Mouse (Mus musculus): ENCODE measurements around the gene Nxph1. TPM values are rescaled to one million over a fixed set of nuclear protein-coding genes. Genes with fewer than 3 reads are reported as not detected.

Gene Nxph1
- polyA plus RNA-seq, 1 experiment from 2014 or later, result not detected

GRCm38 (mm10) chr6:8951884-8952590 is 3.8 kb downstream of the Nxph1 start:
- TF ChIP-seq CTCF (IDR thresholded peaks at IDR 0.05; ENCODE audit: low read depth), result no peak

GRCm38 (mm10) chr6:8955817-8956529 is 7.7 kb downstream of the Nxph1 start:
- 2% methylated on average over 35 of the region's 35 CpGs for WGBS
- no peak for DNase-seq
- ATAC-seq (ENCODE audit: insufficient read depth), result no peak
- TF ChIP-seq CTCF (IDR thresholded peaks at IDR 0.05; ENCODE audit: low read depth), result no peak
- Histone ChIP-seq H3K4me2 (no peak overlapping the region), H3K4me1 (ENCODE audit: insufficient read depth) (no peaks in the 10 kb centered on the region), H3K9ac (no peak overlapping the region), H3K36me3 (ENCODE audit: insufficient read depth) (no peaks in the 10 kb centered on the region), H3K4me3 (ENCODE audit: low read depth, low read length) (no peak overlapping the region), H3K27me3 (ENCODE audit: insufficient read depth, low read length) (peaks cover 72% of the 10 kb centered on the region), H3K9me3 (ENCODE audit: low read depth, low read length) (no peaks in the 10 kb centered on the region), H3K27ac (ENCODE audit: low read depth) (no peak overlapping the region)

More at GRCm38 (mm10) chr6:8951884-8952590, 3.8 kb downstream of the Nxph1 start:
- H3K4me3 ChIP-seq (ENCODE audit: low read depth, low read length), result no peak overlapping the region
- no peak overlapping the region for H3K27ac ChIP-seq (ENCODE audit: low read depth)
- WGBS, result 25% methylated on average over 15 of the region's 15 CpGs
- no peaks in the 10 kb centered on the region for H3K9me3 ChIP-seq (ENCODE audit: low read depth, low read length)
- DNase-seq (no peak), ATAC-seq (ENCODE audit: insufficient read depth) (no peak)
- no peak overlapping the region for H3K4me2 ChIP-seq
- no peak overlapping the region for H3K9ac ChIP-seq
- no peaks in the 10 kb centered on the region for H3K4me1 ChIP-seq (ENCODE audit: insufficient read depth)
- H3K27me3 ChIP-seq (ENCODE audit: insufficient read depth, low read length), result peaks cover 90% of the 10 kb centered on the region
- no peaks in the 10 kb centered on the region for H3K36me3 ChIP-seq (ENCODE audit: insufficient read depth)

- no peak overlapping the region for H3K27ac ChIP-seq (ENCODE audit: low read depth)
- H3K4me3 ChIP-seq (ENCODE audit: low read depth, low read length), result no peak overlapping the region
- peaks cover 63% of the 10 kb centered on the region for H3K27me3 ChIP-seq (ENCODE audit: insufficient read depth, low read length)
- 5% methylated on average over 25 of the region's 25 CpGs for WGBS
- ATAC-seq (ENCODE audit: insufficient read depth) (no peak), DNase-seq (no peak)
- H3K9ac ChIP-seq, result no peak overlapping the region
- H3K9me3 ChIP-seq (ENCODE audit: low read depth, low read length), result no peaks in the 10 kb centered on the region
- no peak for TF ChIP-seq CTCF (IDR thresholded peaks at IDR 0.05; ENCODE audit: low read depth)
- H3K4me1 ChIP-seq (ENCODE audit: insufficient read depth), result no peaks in the 10 kb centered on the region
- H3K4me2 ChIP-seq, result no peak overlapping the region
- H3K36me3 ChIP-seq (ENCODE audit: insufficient read depth), result no peaks in the 10 kb centered on the region
Observed at GRCm38 (mm10) chr6:8956743-8957528, 8.7 kb downstream of the Nxph1 start.

GRCm38 (mm10) chr6:8957529-8957887 is 9.3 kb downstream of the Nxph1 start:
- no peak overlapping the region for H3K27ac ChIP-seq (ENCODE audit: low read depth)
- H3K4me2 ChIP-seq, result no peak overlapping the region
- H3K36me3 ChIP-seq (ENCODE audit: insufficient read depth), result no peaks in the 10 kb centered on the region
- H3K9ac ChIP-seq, result no peak overlapping the region
- no peaks in the 10 kb centered on the region for H3K9me3 ChIP-seq (ENCODE audit: low read depth, low read length)
- H3K4me3 ChIP-seq (ENCODE audit: low read depth, low read length), result no peak overlapping the region
- ATAC-seq (ENCODE audit: insufficient read depth) (peak; percentile 78; the same call in 1 of the 2 replicates), DNase-seq (peak; percentile 83)
- H3K27me3 ChIP-seq (ENCODE audit: insufficient read depth, low read length), result peaks cover 57% of the 10 kb centered on the region
- 0% methylated on average over 15 of the region's 15 CpGs for WGBS
- no peak for TF ChIP-seq CTCF (IDR thresholded peaks at IDR 0.05; ENCODE audit: low read depth)
- no peaks in the 10 kb centered on the region for H3K4me1 ChIP-seq (ENCODE audit: insufficient read depth)

- Histone ChIP-seq H3K27me3 (ENCODE audit: insufficient read depth, low read length) (peaks cover 51% of the 10 kb centered on the region), H3K4me3 (ENCODE audit: low read depth, low read length) (no peak overlapping the region), H3K9ac (no peak overlapping the region), H3K27ac (ENCODE audit: low read depth) (no peak overlapping the region), H3K4me2 (no peak overlapping the region), H3K9me3 (ENCODE audit: low read depth, low read length) (no peaks in the 10 kb centered on the region), H3K36me3 (ENCODE audit: insufficient read depth) (no peaks in the 10 kb centered on the region), H3K4me1 (ENCODE audit: insufficient read depth) (no peaks in the 10 kb centered on the region)
- WGBS, result 5% methylated on average over 28 of the region's 28 CpGs
- ATAC-seq (ENCODE audit: insufficient read depth) (peak; percentile 41; the same call in 1 of the 2 replicates), DNase-seq (peak; percentile 30)
- peak; percentile 24 for TF ChIP-seq CTCF (IDR thresholded peaks at IDR 0.05; ENCODE audit: low read depth)
Observed at GRCm38 (mm10) chr6:8958081-8958919, 10.1 kb downstream of the Nxph1 start.

GRCm38 (mm10) chr6:8959810-8960209 is 11.6 kb downstream of the Nxph1 start:
- no peak for DNase-seq
- no peak for TF ChIP-seq CTCF (IDR thresholded peaks at IDR 0.05; ENCODE audit: low read depth)
- ATAC-seq (ENCODE audit: insufficient read depth), result no peak
- no peak overlapping the region for H3K27ac ChIP-seq (ENCODE audit: low read depth)
- H3K36me3 ChIP-seq (ENCODE audit: insufficient read depth), result no peaks in the 10 kb centered on the region
- peaks cover 41% of the 10 kb centered on the region for H3K27me3 ChIP-seq (ENCODE audit: insufficient read depth, low read length)
- H3K4me1 ChIP-seq (ENCODE audit: insufficient read depth), result no peaks in the 10 kb centered on the region
- H3K4me3 ChIP-seq (ENCODE audit: low read depth, low read length), result no peak overlapping the region
- H3K9me3 ChIP-seq (ENCODE audit: low read depth, low read length), result no peaks in the 10 kb centered on the region
- 65% methylated on average over 4 of the region's 4 CpGs for WGBS
- H3K9ac ChIP-seq, result no peak overlapping the region
- no peak overlapping the region for H3K4me2 ChIP-seq
